Mouse (Mus musculus): ENCODE results near the gene AC131692.1. TPM values are rescaled to one million over a fixed set of nuclear protein-coding genes. Genes with fewer than 3 reads are reported as not detected.

AC131692.1 gene
- polyA plus RNA-seq, 1 experiment from 2014 or later = not detected

DNA sequence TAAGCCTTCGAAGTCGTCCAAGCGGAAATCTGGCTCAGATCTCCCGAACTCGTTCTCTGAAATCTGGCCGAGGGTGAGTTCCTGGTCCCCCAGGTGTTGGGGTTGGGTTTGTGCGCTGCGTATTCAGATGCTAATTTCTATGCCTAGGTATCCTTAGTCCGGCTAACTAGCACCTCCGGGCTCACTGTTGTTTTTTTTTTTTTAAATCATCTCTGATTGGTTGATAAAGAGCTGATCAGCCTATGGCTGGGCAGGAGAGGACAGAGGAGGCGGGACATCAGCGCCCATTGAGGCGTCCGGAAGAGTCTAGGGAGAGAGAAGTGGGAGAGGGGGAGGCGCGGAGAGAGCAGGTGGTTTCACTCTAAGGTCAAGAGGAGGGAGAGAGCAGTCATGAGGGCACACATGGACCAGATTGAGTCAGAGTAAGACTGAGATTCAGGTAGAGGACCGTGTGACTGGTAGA lies 8.8 kb upstream of the AC131692.1 start:
- WGBS = 1% methylated on average over 17 of the region's 17 CpGs
- DNase-seq (ENCODE audit: low spot score) = peak; percentile 84
- ATAC-seq = peak; percentile 60
- peak overlapping the region; percentile 94 for H3K4me2 ChIP-seq (replicated peaks; ENCODE audit: low read depth, low read length)
- 0 out of 2 replicates have a peak, but pooled peaks cover 6% of the 10 kb centered on the region for H3K4me1 ChIP-seq (ENCODE audit: insufficient read depth, low read depth, low read length)
- H3K9ac ChIP-seq (replicated peaks; ENCODE audit: low read depth) = peak overlapping the region; percentile 34; the same call in 1 of the 2 replicates
- no peaks in the 10 kb centered on the region for H3K9me3 ChIP-seq (ENCODE audit: low read length)
- H3K36me3 ChIP-seq (ENCODE audit: insufficient read depth, low read length) = peaks cover 15% of the 10 kb centered on the region; the same call in 1 of the 2 replicates
- TF ChIP-seq EP300 (IDR thresholded peaks at IDR 0.05) (no peak), CTCF (IDR thresholded peaks at IDR 0.05) (no peak)
- peak overlapping the region; percentile 62 for H3K4me3 ChIP-seq (ENCODE audit: low read depth, low read length)
- H3K27me3 ChIP-seq (replicated peaks; ENCODE audit: insufficient read depth, low read length) = no peaks in the 10 kb centered on the region
- no peak overlapping the region for H3K27ac ChIP-seq (ENCODE audit: low read length)

DNA sequence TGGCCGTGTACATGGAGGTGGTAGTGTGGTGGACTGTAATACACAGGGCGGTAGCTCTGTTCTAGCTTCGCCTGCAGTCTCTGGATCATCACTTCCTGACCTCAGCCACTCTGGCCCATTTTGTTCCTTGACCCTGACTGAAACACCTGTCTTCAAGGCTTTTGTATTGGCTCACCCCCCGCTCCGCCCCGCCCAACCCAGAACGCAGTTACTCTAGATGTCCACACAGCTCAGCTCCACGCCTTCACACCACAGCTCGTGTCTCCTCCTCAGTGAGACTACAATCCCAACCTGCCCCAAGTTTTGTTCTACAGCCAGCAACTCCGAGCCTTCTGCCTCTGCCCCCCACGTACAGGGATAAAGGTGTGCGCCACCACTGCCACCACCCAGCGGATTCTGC lies 5.4 kb upstream of the AC131692.1 start:
- ATAC-seq (no peak), DNase-seq (ENCODE audit: low spot score) (no peak)
- H3K9me3 ChIP-seq (ENCODE audit: low read length) = no peaks in the 10 kb centered on the region
- no peak overlapping the region for H3K4me2 ChIP-seq (replicated peaks; ENCODE audit: low read depth, low read length)
- H3K9ac ChIP-seq (replicated peaks; ENCODE audit: low read depth) = no peak overlapping the region
- 0 out of 2 replicates have a peak, but pooled peaks cover 5% of the 10 kb centered on the region for H3K4me1 ChIP-seq (ENCODE audit: insufficient read depth, low read depth, low read length)
- H3K4me3 ChIP-seq (ENCODE audit: low read depth, low read length) = no peak overlapping the region
- no peak overlapping the region for H3K27ac ChIP-seq (ENCODE audit: low read length)
- TF ChIP-seq CTCF (IDR thresholded peaks at IDR 0.05) = no peak
- no peak for TF ChIP-seq EP300 (IDR thresholded peaks at IDR 0.05)
- H3K27me3 ChIP-seq (replicated peaks; ENCODE audit: insufficient read depth, low read length) = no peaks in the 10 kb centered on the region
- 0 out of 2 replicates have a peak, but pooled peaks cover 3% of the 10 kb centered on the region for H3K36me3 ChIP-seq (ENCODE audit: insufficient read depth, low read length)
- 91% methylated on average over 13 of the region's 13 CpGs for WGBS

DNA sequence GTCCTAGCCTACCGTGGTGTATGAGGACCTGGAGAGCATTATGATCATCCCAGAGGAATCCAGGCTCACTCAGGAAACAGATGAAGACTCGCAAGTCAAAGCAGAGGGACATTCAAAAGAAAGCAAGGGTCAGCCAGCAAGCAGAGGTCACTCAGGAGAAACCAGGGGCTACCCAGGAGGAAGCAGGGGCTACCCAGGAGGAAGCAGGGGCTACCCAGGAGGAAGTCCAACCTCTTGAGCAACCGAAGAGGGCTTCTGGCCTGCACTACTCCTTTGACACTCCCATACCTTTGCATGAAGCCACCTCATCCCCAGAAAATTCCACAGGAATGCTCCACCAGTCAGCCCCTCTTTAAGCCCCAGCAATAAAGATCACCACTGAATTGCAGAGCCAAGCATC lies 3.6 kb downstream of the AC131692.1 start:
- DNase-seq (ENCODE audit: low spot score) (no peak), ATAC-seq (no peak)
- Histone ChIP-seq H3K9me3 (ENCODE audit: low read length) (no peaks in the 10 kb centered on the region), H3K27ac (ENCODE audit: low read length) (no peak overlapping the region), H3K4me1 (ENCODE audit: insufficient read depth, low read depth, low read length) (no peaks in the 10 kb centered on the region), H3K9ac (replicated peaks; ENCODE audit: low read depth) (no peak overlapping the region), H3K4me2 (replicated peaks; ENCODE audit: low read depth, low read length) (no peak overlapping the region), H3K27me3 (replicated peaks; ENCODE audit: insufficient read depth, low read length) (no peaks in the 10 kb centered on the region), H3K4me3 (ENCODE audit: low read depth, low read length) (no peak overlapping the region), H3K36me3 (ENCODE audit: insufficient read depth, low read length) (no peaks in the 10 kb centered on the region)
- WGBS = 88% methylated on average over 3 of the region's 3 CpGs
- TF ChIP-seq EP300 (IDR thresholded peaks at IDR 0.05) (no peak), CTCF (IDR thresholded peaks at IDR 0.05) (no peak)

DNA sequence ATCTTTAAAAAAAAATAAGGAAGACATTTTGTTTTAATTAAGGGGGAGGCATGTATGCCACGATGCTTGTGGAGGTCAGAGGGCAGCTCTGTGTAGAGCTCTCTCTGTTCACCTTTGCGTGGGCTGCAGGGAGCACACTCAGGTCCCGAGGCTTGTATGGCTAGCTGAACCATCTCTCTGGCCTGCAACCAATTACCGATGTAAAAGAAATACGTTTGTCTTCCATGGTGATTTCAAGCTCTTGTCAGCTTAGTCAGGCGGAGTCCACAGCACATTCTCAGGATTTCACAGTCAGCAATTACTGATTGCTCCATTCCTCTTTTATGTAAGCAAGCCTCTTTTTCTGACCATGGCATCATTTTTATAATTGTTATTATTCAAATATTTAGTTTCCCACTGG lies 7.0 kb downstream of the AC131692.1 start:
- no peak overlapping the region for H3K4me2 ChIP-seq (replicated peaks; ENCODE audit: low read depth, low read length)
- no peaks in the 10 kb centered on the region for H3K27me3 ChIP-seq (replicated peaks; ENCODE audit: insufficient read depth, low read length)
- no peaks in the 10 kb centered on the region for H3K4me1 ChIP-seq (ENCODE audit: insufficient read depth, low read depth, low read length)
- no peak overlapping the region for H3K4me3 ChIP-seq (ENCODE audit: low read depth, low read length)
- 56% methylated on average over 6 of the region's 6 CpGs for WGBS
- TF ChIP-seq CTCF (IDR thresholded peaks at IDR 0.05) = no peak
- no peak for TF ChIP-seq EP300 (IDR thresholded peaks at IDR 0.05)
- H3K36me3 ChIP-seq (ENCODE audit: insufficient read depth, low read length) = no peaks in the 10 kb centered on the region
- no peak overlapping the region for H3K27ac ChIP-seq (ENCODE audit: low read length)
- no peak for ATAC-seq
- H3K9me3 ChIP-seq (ENCODE audit: low read length) = no peaks in the 10 kb centered on the region
- peak; percentile 14 for DNase-seq (ENCODE audit: low spot score)
- no peak overlapping the region for H3K9ac ChIP-seq (replicated peaks; ENCODE audit: low read depth)

DNA sequence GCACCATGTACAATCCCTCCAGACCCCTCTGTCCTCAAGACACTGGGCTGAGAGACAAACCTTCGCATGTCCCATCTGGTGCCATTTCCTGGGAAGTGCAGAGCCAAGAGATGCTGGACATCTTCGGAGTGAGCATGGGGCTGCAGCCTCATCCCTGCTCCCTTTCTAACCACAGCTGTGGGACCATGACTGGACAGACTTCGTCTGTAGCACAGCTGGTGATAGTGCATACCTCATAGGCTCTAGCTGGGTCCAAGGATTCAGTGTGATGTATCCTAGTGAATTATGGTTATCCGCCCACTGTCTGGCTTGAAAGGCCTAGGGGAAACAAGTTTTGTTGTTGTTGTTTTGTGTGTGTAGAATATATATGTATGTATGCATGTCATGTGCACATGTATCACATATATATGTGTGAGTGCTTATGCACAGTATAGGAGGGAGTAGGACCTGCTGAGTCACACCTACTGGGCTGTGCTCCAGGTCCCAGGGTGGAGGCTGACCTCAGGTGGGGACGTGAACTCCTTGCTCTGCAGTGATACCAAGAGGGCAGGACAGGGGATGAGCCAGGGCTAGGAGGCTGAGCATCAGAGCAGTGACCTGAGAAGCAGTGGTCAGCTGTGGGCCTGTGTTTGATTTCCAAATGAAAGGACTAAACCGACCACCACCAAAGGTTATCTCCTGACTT lies 8.1 kb downstream of the AC131692.1 start:
- DNase-seq (ENCODE audit: low spot score) (no peak), ATAC-seq (no peak)
- WGBS = 78% methylated on average over 6 of the region's 6 CpGs
- no peaks in the 10 kb centered on the region for H3K4me1 ChIP-seq (ENCODE audit: insufficient read depth, low read depth, low read length)
- H3K36me3 ChIP-seq (ENCODE audit: insufficient read depth, low read length) = no peaks in the 10 kb centered on the region
- no peaks in the 10 kb centered on the region for H3K9me3 ChIP-seq (ENCODE audit: low read length)
- no peaks in the 10 kb centered on the region for H3K27me3 ChIP-seq (replicated peaks; ENCODE audit: insufficient read depth, low read length)
- no peak overlapping the region for H3K9ac ChIP-seq (replicated peaks; ENCODE audit: low read depth)
- H3K4me2 ChIP-seq (replicated peaks; ENCODE audit: low read depth, low read length) = no peak overlapping the region
- H3K27ac ChIP-seq (ENCODE audit: low read length) = no peak overlapping the region
- no peak overlapping the region for H3K4me3 ChIP-seq (ENCODE audit: low read depth, low read length)
- no peak for TF ChIP-seq EP300 (IDR thresholded peaks at IDR 0.05)
- no peak for TF ChIP-seq CTCF (IDR thresholded peaks at IDR 0.05)

DNA sequence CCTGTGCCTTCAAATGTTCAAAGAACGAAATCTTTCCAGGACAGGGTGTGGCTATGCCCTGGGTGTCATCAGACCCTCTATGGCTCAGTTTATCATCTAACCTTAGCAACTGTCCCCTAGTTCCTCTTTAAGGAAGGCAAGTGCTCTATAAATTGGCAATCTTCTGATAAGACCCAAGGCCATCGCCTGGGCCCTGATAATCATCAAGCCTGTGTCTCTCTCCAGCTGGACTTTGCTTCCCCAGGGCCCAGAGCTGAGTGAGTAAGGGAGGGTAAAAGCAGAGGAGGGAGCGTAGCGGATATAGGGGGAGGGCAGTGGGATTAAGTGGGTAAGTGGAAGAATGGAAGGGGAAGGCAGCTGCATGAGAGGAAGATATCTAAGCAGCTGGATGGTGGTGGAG lies 10.3 kb downstream of the AC131692.1 start:
- DNase-seq (ENCODE audit: low spot score) (no peak), ATAC-seq (no peak)
- Histone ChIP-seq H3K4me2 (replicated peaks; ENCODE audit: low read depth, low read length) (no peak overlapping the region), H3K27me3 (replicated peaks; ENCODE audit: insufficient read depth, low read length) (no peaks in the 10 kb centered on the region), H3K36me3 (ENCODE audit: insufficient read depth, low read length) (no peaks in the 10 kb centered on the region), H3K4me1 (ENCODE audit: insufficient read depth, low read depth, low read length) (no peaks in the 10 kb centered on the region), H3K27ac (ENCODE audit: low read length) (no peak overlapping the region), H3K9me3 (ENCODE audit: low read length) (no peaks in the 10 kb centered on the region), H3K9ac (replicated peaks; ENCODE audit: low read depth) (no peak overlapping the region), H3K4me3 (ENCODE audit: low read depth, low read length) (no peak overlapping the region)
- WGBS = 76% methylated on average over 4 of the region's 4 CpGs
- no peak for TF ChIP-seq CTCF (IDR thresholded peaks at IDR 0.05)
- TF ChIP-seq EP300 (IDR thresholded peaks at IDR 0.05) = no peak

Data from lung, postnatal 0 days (tissue).